Mouse (Mus musculus) C2C12 (cell line): ENCODE results near the gene Setx. TPM values are rescaled to one million over a fixed set of nuclear protein-coding genes. Genes with fewer than 3 reads are reported as not detected.
"Not testable (repeated sequence)": the region's sequence is repeated elsewhere in the genome, so short reads cannot be mapped to it uniquely, and the experiment has no call there.

Source experiments
- H3K27me3 ChIP-seq: one replicate; pipeline ENCODE4 v1.6.1; 2011; ENCODE audit not compliant: control insufficient read depth, insufficient read depth, insufficient read length
- H3K36me3 ChIP-seq: one replicate; pipeline ENCODE4 v1.6.1; 2011; ENCODE audit not compliant: control insufficient read depth, insufficient read depth
- H3K4me3 ChIP-seq: one replicate; pipeline ENCODE4 v1.5.1; 2011; ENCODE audit warnings: mild to moderate bottlenecking, control low read depth; ENCODE audit not compliant: poor library complexity, insufficient read depth, severe bottlenecking
- H3K79me2 ChIP-seq: one replicate; pipeline ENCODE4 v1.6.1; 2011; ENCODE audit not compliant: control insufficient read depth, insufficient read depth
- H3K79me3 ChIP-seq: one replicate; pipeline ENCODE4 v1.6.1; 2011; ENCODE audit warnings: low read depth, control low read depth
- H3ac ChIP-seq: one replicate; pipeline ENCODE3; 2011; ENCODE audit warnings: low read depth; ENCODE audit not compliant: control insufficient read depth, insufficient read length
- CEBPB ChIP-seq: IDR thresholded peaks from one replicate; pipeline ENCODE4 v1.6.1; 2011; ENCODE audit warnings: low read depth, mild to moderate bottlenecking, control low read depth, moderate library complexity
- CTCF ChIP-seq: IDR thresholded peaks from one replicate; pipeline ENCODE4 v1.5.1; 2011; ENCODE audit not compliant: control insufficient read depth, insufficient read depth, insufficient read length
- FOSL1 ChIP-seq: IDR thresholded peaks from one replicate; pipeline ENCODE4 v1.8.0; 2011; ENCODE audit warnings: mild to moderate bottlenecking, low read length; ENCODE audit not compliant: poor library complexity, insufficient read depth, severe bottlenecking
- MAX ChIP-seq: IDR thresholded peaks from one replicate; pipeline ENCODE4 v1.6.1; 2011; ENCODE audit warnings: mild to moderate bottlenecking, control low read depth
- MYOD1 ChIP-seq: IDR thresholded peaks from one replicate; pipeline ENCODE4 v1.6.1; 2011; ENCODE audit warnings: low read depth; ENCODE audit not compliant: control insufficient read depth, insufficient read length
- MYOG ChIP-seq: IDR thresholded peaks from one replicate; pipeline ENCODE4 v1.6.1; 2011; ENCODE audit not compliant: control insufficient read depth, insufficient read length; ENCODE audit errors: extremely low read depth
- USF1 ChIP-seq: IDR thresholded peaks from one replicate; pipeline ENCODE4 v1.6.1; 2011; ENCODE audit warnings: low read depth, mild to moderate bottlenecking, control low read depth, moderate library complexity
- polyA plus RNA-seq: library from polyadenylated mRNA; unstranded; fragments of >200 nt; fragmentation: generic; extraction: Trizol; gene quantifications from one replicate; pipeline ENCODE4 v1.2.1, GENCODE M21; 2012; ENCODE audit warnings: missing spikeins

Gene Setx
- polyA plus RNA-seq, 1 experiment, result 4.7 TPM

DNA sequence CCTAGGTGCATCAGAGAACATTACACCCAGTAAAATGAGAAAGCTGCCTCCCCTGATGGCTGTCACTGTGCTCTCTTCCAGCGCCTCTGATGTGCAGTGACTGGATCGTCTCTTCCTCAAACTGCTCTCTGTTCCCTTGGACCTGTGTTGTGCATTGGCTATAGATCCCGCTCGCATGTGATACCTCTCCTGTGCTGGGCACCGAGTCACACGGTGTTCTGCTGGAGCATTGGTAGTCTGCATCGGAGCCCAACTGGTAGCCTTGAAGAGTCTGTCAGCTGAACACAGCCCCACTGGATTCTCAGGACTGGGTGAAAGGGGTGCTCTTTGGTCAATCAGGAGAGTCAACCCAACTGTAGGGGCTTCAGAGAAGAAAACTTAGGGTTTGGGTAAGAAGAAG lies 38.0 kb upstream of the Setx start:
- H3K27me3 ChIP-seq, result no peaks in the 10 kb centered on the region
- no peaks in the 10 kb centered on the region for H3K79me3 ChIP-seq
- no peak overlapping the region for H3K4me3 ChIP-seq
- no peaks in the 10 kb centered on the region for H3K79me2 ChIP-seq
- H3ac ChIP-seq, result no peak overlapping the region
- peaks cover 56% of the 10 kb centered on the region for H3K36me3 ChIP-seq
- no peak for TF ChIP-seq MAX
- no peak for TF ChIP-seq FOSL1
- TF ChIP-seq MYOG, result no peak
- no peak for TF ChIP-seq CTCF
- TF ChIP-seq USF1, result no peak
- TF ChIP-seq MYOD1, result no peak
- TF ChIP-seq CEBPB, result no peak

DNA sequence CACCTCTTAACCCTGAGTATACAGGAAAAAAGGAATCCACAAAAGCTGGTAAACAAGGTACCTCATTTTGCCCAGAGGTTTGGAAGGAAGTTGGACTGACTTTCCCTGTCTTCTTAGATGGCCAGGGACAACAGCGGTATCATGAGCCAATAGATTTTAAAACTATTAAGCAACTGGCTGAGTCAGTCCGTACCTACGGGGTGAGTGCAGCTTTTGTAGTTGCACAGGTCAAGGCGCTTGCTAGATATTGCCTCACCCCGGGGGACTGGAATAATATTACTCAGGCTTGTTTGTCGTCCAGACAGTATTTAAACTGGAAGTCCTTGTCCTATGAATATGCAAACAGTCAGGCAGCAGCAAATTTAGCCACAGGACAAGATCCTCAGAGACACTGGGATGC lies 34.7 kb upstream of the Setx start:
- H3K36me3 ChIP-seq, result peaks cover 25% of the 10 kb centered on the region
- not testable (repeated sequence) for H3K79me2 ChIP-seq, H3ac ChIP-seq, H3K4me3 ChIP-seq, H3K27me3 ChIP-seq, H3K79me3 ChIP-seq

DNA sequence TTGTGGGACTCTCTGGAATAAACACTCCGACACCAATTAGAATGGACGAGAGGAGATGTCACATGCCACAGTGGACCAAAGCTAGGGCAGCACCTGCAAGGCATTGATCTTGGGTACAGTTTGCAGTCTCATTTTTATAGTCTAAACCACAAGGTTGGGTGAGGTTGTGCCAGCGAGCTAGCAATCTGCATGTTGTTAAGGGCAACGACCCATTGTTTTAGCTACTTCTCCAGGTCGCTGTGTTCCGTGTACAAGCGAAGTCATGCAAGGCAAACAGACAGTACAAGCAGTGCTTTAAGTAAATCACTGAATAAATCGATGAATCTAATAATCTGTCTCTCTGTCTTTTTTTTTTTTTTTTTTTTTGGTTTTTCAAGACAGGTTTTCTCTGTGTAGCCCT lies 28.3 kb upstream of the Setx start:
- Histone ChIP-seq H3K4me3 (no peak overlapping the region), H3K36me3 (no peaks in the 10 kb centered on the region), H3K79me2 (no peaks in the 10 kb centered on the region), H3K79me3 (no peaks in the 10 kb centered on the region), H3K27me3 (no peaks in the 10 kb centered on the region), H3ac (no peak overlapping the region)
- no peak for TF ChIP-seq USF1
- TF ChIP-seq MYOG, result no peak
- no peak for TF ChIP-seq FOSL1
- no peak for TF ChIP-seq MYOD1
- TF ChIP-seq CEBPB, result no peak
- no peak for TF ChIP-seq CTCF
- no peak for TF ChIP-seq MAX

DNA sequence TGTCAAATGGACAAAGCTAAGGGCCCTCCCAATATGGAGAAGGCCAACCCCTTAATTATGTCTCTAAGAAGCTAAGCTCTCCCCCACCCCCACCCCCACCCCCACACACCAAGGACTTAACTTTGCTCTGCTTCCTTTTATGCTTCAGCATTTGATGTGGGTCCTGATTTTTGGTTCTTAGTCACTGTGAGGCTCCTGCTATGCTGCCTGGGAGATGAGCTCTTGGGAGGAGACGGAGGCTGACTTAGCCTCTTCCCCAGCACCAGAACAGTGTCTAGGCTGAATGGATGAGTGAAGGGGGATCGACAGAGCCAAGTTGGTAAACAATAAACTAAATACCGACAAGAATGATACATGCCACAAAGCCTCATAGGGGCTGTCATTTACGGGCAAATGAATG lies 27.2 kb upstream of the Setx start:
- Histone ChIP-seq H3ac (no peak overlapping the region), H3K36me3 (no peaks in the 10 kb centered on the region), H3K79me3 (no peaks in the 10 kb centered on the region), H3K79me2 (no peaks in the 10 kb centered on the region), H3K4me3 (no peak overlapping the region), H3K27me3 (no peaks in the 10 kb centered on the region)
- TF ChIP-seq USF1, result no peak
- TF ChIP-seq CEBPB, result no peak

DNA sequence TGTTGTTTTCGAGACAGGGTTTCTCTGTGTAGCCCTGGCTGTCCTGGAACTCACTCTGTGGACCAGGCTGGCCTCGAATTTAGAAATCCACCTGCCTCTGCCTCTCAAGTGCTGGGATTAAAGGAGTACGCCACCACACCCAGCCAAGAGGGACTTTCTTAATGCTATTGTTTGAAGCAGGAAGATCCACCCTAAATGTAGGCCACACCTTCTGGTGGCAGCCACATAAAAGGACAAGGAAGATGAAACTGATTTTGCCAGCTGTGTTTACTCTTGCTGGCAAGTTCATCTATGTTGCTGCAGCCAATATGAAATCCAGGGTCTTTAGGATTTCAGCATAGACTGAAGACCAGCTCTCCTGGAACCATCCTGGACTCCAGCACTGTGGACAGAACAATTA lies 26.5 kb upstream of the Setx start:
- TF ChIP-seq MAX, result no peak
- TF ChIP-seq USF1, result no peak
- TF ChIP-seq FOSL1, result no peak
- TF ChIP-seq CTCF, result no peak
- TF ChIP-seq MYOD1, result no peak
- TF ChIP-seq MYOG, result no peak
- no peak for TF ChIP-seq CEBPB
- no peak overlapping the region for H3K4me3 ChIP-seq
- no peak overlapping the region for H3ac ChIP-seq
- no peaks in the 10 kb centered on the region for H3K79me2 ChIP-seq
- no peaks in the 10 kb centered on the region for H3K27me3 ChIP-seq
- H3K36me3 ChIP-seq, result no peaks in the 10 kb centered on the region
- H3K79me3 ChIP-seq, result no peaks in the 10 kb centered on the region

DNA sequence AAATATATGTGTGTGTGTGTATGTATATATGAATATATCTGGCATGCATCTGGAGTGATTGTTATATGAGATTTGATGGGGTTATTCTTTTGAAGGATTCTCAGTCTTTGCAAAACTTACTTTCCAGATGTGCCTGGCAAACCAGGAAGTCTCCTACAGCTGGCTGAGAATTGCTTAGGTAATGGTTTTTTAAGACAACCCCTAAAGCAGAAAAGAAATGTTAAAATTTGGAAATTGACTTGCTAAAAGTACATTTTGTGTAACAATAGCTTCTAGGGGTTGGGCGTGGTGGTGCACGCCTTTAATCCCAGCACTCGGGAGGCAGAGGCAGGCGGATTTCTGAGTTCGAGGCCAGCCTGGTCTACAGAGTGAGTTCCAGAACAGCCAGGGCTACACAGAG lies 26.0 kb upstream of the Setx start:
- not testable (repeated sequence) for H3K27me3 ChIP-seq, H3K4me3 ChIP-seq, H3ac ChIP-seq, H3K36me3 ChIP-seq, H3K79me3 ChIP-seq, H3K79me2 ChIP-seq

DNA sequence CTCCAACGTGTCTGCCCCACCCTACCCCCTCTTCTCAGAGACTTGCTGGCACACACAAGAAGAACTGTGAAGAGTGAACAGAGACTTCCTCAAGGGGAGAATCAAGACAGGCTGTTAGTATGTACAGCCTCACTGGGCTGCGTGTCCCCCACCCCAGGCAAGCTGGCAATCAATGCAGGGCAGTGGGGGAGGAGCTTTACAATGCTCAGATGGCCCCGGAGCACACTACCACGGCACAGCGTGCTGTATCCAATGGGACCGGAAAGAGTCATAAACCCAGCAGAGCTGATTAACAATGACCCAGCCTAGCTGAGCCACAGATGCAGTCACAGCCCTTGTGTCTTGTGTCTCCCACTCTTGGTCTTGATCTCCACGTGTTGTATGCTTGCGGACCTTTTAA lies 25.2 kb upstream of the Setx start:
- Histone ChIP-seq H3K27me3 (no peaks in the 10 kb centered on the region), H3K36me3 (no peaks in the 10 kb centered on the region), H3K79me2 (no peaks in the 10 kb centered on the region), H3K79me3 (no peaks in the 10 kb centered on the region), H3ac (no peak overlapping the region), H3K4me3 (no peak overlapping the region)
- TF ChIP-seq FOSL1 (no peak), MYOG (no peak), CTCF (no peak), MAX (no peak), MYOD1 (no peak)
